In genomic region chr17:28612603-28613002, GRCm38 (mm10) we compare ENCODE assay signal across 24 mouse cellular contexts. TPM values are rescaled to one million over a fixed set of nuclear protein-coding genes. Genes with fewer than 3 reads are reported as not detected.
DNase-seq lines count a peak whose midpoint lies in the region; ATAC-seq and TF ChIP-seq lines count a peak whose summit lies in the region.
"Had no signal": no experiment of that assay in that cellular context is flagged by ENCODE, and none has a peak within 500 bp of the region (broad histone marks: within the 10 kb centered on the region; RNA-seq: fewer than 3 reads in every experiment).

No protein-coding gene starts in this region.

- TF ChIP-seq POLR2A in spleen, adult 2 months (IDR thresholded peaks at IDR 0.05; ENCODE audit: low read depth, low read length): no peak

- peak overlapping the region; percentile 63 for H3K27ac ChIP-seq in spleen, adult 2 months (ENCODE audit: insufficient read depth, low read length)
- H3K27ac ChIP-seq: embryonic facial prominence, embryonic 15.5 days had no signal

- no peaks in the 10 kb centered on the region; the same call in 1 of the 2 replicates for H3K36me3 ChIP-seq in spleen, adult 2 months (ENCODE audit: control insufficient read depth, insufficient read depth, low read length)

- H3K4me3 ChIP-seq in spleen, adult 2 months (ENCODE audit: extremely low read depth, insufficient read depth, insufficient read length): no peak overlapping the region
- H3K4me3 ChIP-seq: embryonic facial prominence, embryonic 15.5 days had no signal

- peak; percentile 29; the same call in 1 of the 2 replicates for ATAC-seq in megakaryocyte progenitor cell, adult 5-6 weeks (replicated peaks; ENCODE audit: poor library complexity)
- ATAC-seq in cerebellum, adult (ENCODE audit: insufficient number of reproducible peaks, low FRiP score, low TSS enrichment): no peak
- ATAC-seq: midbrain, embryonic 16.5 days had no signal

- WGBS in spleen, adult 2 months: 61% methylated on average over 2 of the region's 2 CpGs

- DNase-seq in spleen, adult 2 months (ENCODE audit: low read depth in 1 of 2, low spot score in 2 of 2): peak in 1 of 2 experiments; percentile 63
- no peak for DNase-seq in spleen, adult 18-20 months
- DNase-seq in MN1 (ENCODE audit: low spot score): peak; percentile 57
- DNase-seq in thymus, postnatal 25 days: peak; percentile 39
- DNase-seq in retina, embryonic 14.5 days (ENCODE audit: low spot score): no peak
- no peak for DNase-seq in urinary bladder, postnatal 36 days (ENCODE audit: low spot score in 2 of 2)
- DNase-seq: adrenal gland, postnatal 25 days; cerebellum, adult 11-12 months; cerebellum, postnatal 14 days; heart, postnatal 10 days; kidney, adult 2 months; kidney, postnatal 10 days; liver; lung, postnatal 10 days had no signal

- no peak for TF ChIP-seq CTCF in spleen, adult 2 months (IDR thresholded peaks at IDR 0.05; ENCODE audit: extremely low read depth, insufficient read depth, insufficient read length, insufficient replicate concordance)

- H3K4me1 ChIP-seq in spleen, adult 2 months (ENCODE audit: control insufficient read depth, insufficient read depth, insufficient read length): peaks cover 5% of the 10 kb centered on the region; the same call in 1 of the 2 replicates

- H3K27me3 ChIP-seq in spleen, adult 2 months (ENCODE audit: control insufficient read depth, insufficient read depth, low read length): no peaks in the 10 kb centered on the region
- H3K27me3 ChIP-seq: embryonic facial prominence, embryonic 15.5 days had no signal

RNA-seq across cellular contexts. Expression of gene Srpk1, which starts 9.9 kb away (rescaled TPM):
- 20.0 and 20.5 TPM in 2 replicates for polyA plus RNA-seq in spleen, adult 2 months (2012; rRNA removed)
- 129 and 131 TPM in 2 replicates for total RNA-seq in megakaryocyte progenitor cell, adult 5-6 weeks (2015)
- total RNA-seq in megakaryocyte progenitor cell, adult 5-6 weeks (2017): 134 and 140 TPM in 2 replicates

RNA-seq across cellular contexts. Expression of gene Lhfpl5, which starts 37.2 kb away (rescaled TPM):
- not detected in 2 replicates for polyA plus RNA-seq in spleen, adult 2 months (2012; rRNA removed)
- total RNA-seq in megakaryocyte progenitor cell, adult 5-6 weeks (2015): not detected in 2 replicates
- total RNA-seq in megakaryocyte progenitor cell, adult 5-6 weeks (2017): not detected in 2 replicates
- total RNA-seq: heart, postnatal 10 days; megakaryocyte-erythroid progenitor cell, adult 5-6 weeks had no signal
- polyA plus RNA-seq: gonadal fat pad, adult 2 months; heart, embryonic 11.5 days had no signal

RNA-seq across cellular contexts. Expression of gene Clps, which starts 52.0 kb away (rescaled TPM):
- polyA plus RNA-seq in spleen, adult 2 months (2012; rRNA removed): 8,275 and 8,966 TPM in 2 replicates
- total RNA-seq in megakaryocyte progenitor cell, adult 5-6 weeks (2015): not detected in 2 replicates
- total RNA-seq in megakaryocyte progenitor cell, adult 5-6 weeks (2017): not detected in 2 replicates
- total RNA-seq: adrenal gland, postnatal 25 days; heart, postnatal 10 days; layer of hippocampus, adult 8-10 months; left cerebral cortex, postnatal 25 days; megakaryocyte-erythroid progenitor cell, adult 5-6 weeks had no signal
- polyA plus RNA-seq: embryonic facial prominence, embryonic 15.5 days; heart, embryonic 11.5 days; hindbrain, embryonic 11.5 days; midbrain, embryonic 16.5 days had no signal

Comparison
In these comparisons a context has a peak if more than half of its experiments do, and no peak if none do; other contexts are left out.
1. DNase-seq: peak in MN1 (single experiment) and thymus, postnatal 25 days (single experiment); none in spleen, adult 18-20 months (0 of 2), retina, embryonic 14.5 days (single experiment) and urinary bladder, postnatal 36 days (0 of 2).